Mouse (Mus musculus) ES-Bruce4 (cell line): ENCODE measurements around the gene Olfr681.

Experiments
- CTCF ChIP-seq: IDR thresholded peaks from one replicate; pipeline ENCODE4 v1.8.1; 2011; ENCODE audit warnings: low read depth, low read length
- POLR2A ChIP-seq: IDR thresholded peaks from one replicate; pipeline ENCODE4 v1.8.1; 2011; ENCODE audit warnings: low read length; ENCODE audit not compliant: insufficient read depth

GRCm38 (mm10) chr7:105116536-105116935 lies at the start of gene Olfr681:
- TF ChIP-seq CTCF (no peak), POLR2A (no peak)
